Mouse (Mus musculus): ENCODE results near the gene Serinc3.
"Not testable (repeated sequence)": the region's sequence is repeated elsewhere in the genome, so short reads cannot be mapped to it uniquely, and the experiment has no call there.

The Serinc3 gene

DNA sequence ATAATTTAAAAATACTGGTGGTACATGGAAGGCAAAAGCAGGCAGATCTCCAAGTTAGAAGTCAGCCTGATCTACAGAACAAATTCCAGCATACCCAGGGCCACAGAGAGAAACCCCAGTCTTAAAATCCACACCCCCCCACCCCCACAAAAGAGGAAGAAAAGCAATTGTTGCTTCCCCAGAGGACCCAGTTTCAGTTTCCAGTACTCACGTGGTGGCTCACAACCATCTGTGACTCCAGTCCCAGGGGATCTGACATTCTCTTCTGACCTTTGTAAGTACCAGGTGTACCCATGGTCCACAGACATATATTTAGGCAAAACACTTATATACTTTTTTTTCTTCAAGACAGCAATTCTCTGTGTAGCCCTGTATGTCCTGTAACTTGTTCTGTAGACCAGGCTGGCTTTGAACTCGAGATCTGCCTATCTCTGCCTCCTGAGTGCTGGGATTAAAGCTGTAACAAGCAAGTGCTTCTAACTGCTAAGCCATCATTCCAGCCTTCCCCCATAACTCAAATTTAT lies 17.8 kb upstream of the Serinc3 start:
- no peak for DNase-seq (ENCODE audit: low read depth, low spot score)

- DNase-seq (ENCODE audit: low read depth, low spot score): no peak
These were observed 17.1 kb upstream of the Serinc3 start for GRCm38 (mm10) chr2:163662076-163662475.

DNA sequence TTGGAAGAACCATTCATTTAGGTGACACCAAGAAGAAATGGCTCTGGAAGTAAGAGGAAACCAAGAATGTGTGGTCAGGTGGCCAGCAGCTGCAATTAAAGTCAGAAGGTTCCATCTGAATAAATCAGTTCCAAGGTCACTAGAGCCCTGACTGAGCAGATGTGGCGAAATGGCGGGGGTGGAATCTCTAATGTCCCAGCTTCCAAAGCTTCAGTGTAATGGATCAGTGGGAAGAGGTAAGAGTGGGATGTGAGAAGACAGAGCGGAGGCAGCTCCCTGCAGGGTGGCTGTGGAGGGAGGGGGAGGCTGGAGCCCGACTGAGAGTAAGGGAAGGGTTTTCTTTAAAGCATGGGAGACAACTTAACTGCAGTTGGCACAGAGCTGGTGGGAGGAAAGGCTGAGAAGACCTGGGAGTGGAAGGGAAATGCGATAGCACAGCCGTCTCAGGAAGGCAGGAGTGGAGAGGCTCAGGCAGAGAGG lies 16.5 kb upstream of the Serinc3 start:
- no peak for DNase-seq (ENCODE audit: low read depth, low spot score)

GRCm38 (mm10) chr2:163660103-163660701 lies 15.3 kb upstream of the Serinc3 start:
- DNase-seq (ENCODE audit: low read depth, low spot score): no peak

- no peak for DNase-seq (ENCODE audit: low read depth, low spot score)
These were observed 14.5 kb upstream of the Serinc3 start for GRCm38 (mm10) chr2:163659431-163659830.

DNA sequence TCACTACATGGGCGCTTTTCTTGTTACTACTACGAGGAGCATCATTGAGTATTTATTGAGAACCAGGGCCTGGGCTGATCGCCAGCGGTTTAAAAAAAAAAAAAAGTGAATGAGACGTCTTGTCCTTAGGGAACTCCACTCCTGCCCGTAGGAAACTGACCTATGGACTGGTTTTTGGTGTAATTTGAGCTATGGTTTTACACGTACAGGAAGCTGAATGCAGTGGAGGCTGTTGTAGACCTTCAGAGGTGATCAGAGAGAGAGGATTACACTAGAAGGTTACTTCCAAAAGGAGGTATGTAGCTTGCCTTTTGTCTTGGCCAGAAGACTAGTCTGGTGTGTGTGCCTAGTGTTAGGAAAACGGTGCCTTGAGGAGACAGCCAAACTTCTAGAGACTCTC lies 14.0 kb upstream of the Serinc3 start:
- DNase-seq (ENCODE audit: low read depth, low spot score): no peak

DNA sequence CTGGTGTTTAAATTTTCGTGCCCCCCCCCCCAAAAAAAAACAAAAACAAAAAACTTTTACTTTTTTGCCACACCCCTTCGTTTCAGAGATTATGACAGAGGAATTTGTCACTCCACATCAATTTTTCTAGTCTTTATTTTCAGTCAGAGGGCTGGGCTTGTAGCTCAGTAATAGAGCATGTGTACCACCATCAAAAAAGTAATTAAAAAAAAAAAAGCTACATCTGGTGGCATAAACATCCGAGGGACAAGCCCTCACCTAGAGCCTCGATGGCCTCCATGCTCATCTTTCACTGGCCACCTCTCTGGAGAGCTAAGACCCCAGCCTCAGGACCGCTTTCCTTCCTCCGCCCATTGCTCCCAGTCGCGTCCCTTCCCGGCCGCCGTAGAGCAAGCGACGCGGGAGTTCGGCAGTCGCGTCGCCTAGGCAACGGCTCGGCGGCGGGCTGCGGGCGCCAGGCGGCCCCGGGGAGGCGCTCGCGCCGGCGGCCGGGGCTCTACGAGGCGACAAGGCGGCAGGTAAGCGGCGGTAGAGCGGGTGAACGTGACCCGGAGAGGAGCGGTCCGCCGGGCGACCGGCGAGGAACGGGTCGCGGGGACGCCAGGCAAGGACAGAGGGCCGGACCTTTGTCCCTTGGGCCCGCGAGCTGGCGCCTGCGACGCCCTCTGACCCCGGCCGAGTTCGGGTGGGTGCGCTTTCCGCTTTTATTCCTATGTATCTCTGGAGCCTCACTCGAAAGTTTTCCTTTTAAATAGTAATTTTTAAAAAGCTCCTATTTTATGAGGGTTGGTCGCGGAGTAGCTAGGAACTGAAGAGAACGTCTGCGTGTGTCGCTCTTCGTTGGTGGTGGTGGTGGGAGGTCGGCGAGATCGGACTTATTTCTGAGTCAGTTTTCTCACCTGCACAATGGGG lies 13.3 kb upstream of the Serinc3 start, which contains the start of gene Pkig:
TSS of gene Pkig (plus strand) at position 412 of the 912 bp plus-strand sequence.
- DNase-seq (ENCODE audit: low read depth, low spot score): peak; percentile 86

DNA sequence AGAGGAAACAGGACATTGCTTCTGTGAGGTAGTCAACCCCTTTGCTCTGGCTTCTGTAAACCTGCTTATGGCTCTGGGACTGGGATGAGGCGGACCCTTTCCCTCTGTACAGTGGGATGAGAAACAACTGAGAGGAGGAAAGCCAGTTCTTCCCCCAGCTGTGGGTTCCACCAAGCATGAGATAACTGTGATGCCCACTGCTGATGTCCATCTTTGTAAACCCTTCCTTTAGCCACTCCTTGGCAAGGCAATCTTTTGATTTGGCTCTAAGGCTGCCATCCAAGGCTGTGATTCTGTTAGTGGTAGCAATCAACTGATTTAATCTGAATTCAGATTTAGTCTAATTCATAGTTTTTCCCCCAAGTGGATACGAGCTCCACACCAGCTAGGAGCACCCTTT lies 12.6 kb upstream of the Serinc3 start:
- DNase-seq (ENCODE audit: low read depth, low spot score): no peak

DNA sequence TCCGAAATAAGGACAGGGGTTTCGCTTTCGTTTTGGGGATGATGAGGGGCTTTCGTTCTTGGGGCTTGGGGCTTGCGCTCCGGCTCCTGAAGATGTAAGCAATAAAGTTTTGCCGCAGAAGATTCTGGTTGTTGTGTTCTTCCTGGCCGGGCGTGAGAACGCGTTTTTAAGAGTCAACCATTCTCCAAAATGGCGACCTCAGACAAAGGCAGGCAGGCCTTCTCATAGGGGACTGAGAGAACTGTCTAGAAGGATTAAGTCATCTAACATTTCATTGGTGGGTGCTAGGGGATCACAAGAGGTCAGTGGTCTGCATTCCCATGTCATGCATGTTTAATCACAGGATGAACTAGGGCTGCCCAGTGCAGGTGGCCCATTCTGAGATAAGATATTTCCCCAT lies 10.8 kb upstream of the Serinc3 start:
- DNase-seq (ENCODE audit: low read depth, low spot score): not testable (repeated sequence)

DNA sequence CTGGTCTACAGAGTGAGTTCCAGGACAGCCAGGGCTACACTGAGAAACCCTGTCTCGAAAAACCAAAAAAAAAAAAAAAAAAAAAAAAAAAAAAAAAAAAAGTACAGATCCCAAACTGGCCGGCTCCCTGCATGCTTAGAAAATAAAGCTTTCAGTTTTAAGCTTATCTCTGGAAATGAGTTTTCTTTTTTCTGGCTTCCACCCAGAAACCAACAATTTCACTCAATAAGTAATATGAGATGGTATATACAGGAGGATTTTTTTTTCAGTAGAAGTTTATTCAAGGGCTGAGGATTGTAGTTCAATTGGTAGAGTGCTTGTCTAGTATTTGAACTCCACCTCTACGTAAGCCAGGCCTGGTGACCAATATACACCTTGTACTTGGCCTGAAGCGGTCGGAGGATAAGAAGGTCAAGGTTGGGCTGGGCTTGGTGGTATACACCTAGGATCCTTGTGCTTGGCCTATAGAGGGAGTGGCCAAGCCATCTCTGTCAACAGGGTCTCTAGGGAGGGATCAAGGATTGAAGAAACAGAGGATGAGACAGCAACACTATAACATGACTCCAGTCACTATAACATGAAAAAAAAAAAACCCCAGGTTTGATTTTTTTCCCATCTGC lies 1.6 kb upstream of the Serinc3 start:
- DNase-seq (ENCODE audit: low read depth, low spot score): no peak

DNA sequence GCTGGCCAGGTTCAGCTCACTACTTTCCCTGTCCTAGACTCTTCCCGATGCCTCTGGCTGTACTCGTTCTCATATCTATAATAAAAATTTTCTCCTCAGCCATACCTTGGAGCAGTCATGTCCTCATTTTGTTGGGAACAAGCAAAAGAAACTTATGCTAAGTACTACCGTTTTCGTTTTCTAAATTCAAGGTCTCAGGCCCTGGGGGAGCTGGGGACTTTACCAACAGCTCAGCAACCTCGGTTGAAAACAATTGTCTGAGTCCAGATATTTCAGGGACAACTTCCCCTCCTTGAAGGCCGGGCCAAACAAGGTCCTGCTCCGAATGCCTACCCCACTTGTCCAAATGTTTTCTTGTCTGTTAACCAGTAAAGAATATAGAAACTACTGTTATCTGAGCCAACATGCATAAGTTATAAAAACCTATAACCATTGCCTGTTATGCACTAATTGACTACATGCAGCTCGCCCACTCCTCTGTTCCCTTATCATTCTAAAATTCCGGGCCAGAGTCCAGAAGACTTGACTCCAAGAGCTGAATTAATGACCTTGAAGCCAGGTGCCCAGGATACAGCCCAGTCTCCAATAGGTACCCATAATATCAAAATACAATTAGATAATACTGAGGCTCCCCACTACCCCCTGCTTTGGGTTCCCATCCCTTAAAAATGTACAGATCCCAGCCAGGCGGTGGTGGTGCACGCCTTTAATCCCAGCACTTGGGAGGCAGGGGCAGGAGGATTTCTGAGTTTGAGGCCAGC lies 949 bp upstream of the Serinc3 start:
- no peak for DNase-seq (ENCODE audit: low read depth, low spot score)

- peak; percentile 61 for DNase-seq (ENCODE audit: low read depth, low spot score)
These were observed 884 bp downstream of the Serinc3 start for GRCm38 (mm10) chr2:163644047-163644446.

- DNase-seq (ENCODE audit: low read depth, low spot score): no peak
These were observed 1.4 kb downstream of the Serinc3 start for GRCm38 (mm10) chr2:163643576-163643971.

DNA sequence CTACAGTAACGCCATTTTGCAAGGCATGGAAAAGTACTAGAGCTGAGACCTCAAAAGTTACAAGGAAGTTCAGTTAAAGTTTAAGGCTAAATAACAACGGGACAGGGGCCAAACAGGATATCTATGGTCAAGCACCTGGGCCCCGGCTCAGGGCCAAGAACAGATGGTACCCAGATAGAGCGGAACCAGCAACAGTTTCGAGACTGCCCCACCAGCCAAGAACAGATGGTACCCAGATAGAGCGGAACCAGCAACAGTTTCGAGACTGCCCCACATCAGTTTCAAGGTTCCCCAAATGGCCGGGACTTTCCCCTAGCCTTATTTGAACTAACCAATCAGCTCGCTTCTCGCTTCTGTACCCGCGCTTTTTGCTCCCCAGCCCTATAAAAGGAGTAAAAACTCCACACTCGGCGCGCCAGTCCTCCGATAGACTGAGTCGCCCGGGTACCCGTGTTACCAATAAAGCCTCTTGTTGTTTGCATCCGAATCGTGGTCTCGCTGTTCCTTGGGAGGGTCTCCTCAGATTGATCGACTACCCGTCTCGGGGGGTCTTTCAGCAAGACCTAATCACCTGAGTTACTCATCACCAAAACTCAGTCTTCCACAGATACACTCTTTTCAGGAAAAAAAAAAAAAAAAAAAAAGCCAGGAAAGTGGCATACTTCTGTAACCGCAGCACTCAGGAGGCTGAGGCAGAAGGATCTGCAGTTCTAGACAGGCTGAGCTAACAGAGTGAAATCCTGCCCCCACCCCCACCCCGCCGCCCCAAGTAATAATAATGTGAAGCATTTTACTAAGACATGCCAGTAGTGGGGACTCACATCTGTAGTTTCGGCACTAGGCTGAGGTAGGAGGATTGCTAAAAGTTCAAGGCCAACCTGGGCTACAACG lies 2.0 kb downstream of the Serinc3 start:
- DNase-seq (ENCODE audit: low read depth, low spot score): peak; percentile 91

- DNase-seq (ENCODE audit: low read depth, low spot score): no peak
These were observed 3.2 kb downstream of the Serinc3 start for GRCm38 (mm10) chr2:163641681-163642080.

GRCm38 (mm10) chr2:163640493-163640892 lies 4.4 kb downstream of the Serinc3 start:
- no peak for DNase-seq (ENCODE audit: low read depth, low spot score)

GRCm38 (mm10) chr2:163637655-163638266 lies 7.2 kb downstream of the Serinc3 start:
- no peak for DNase-seq (ENCODE audit: low read depth, low spot score)

- no peak for DNase-seq (ENCODE audit: low read depth, low spot score)
These were observed 8.9 kb downstream of the Serinc3 start for GRCm38 (mm10) chr2:163636057-163636456.

GRCm38 (mm10) chr2:163634211-163634610 lies 10.7 kb downstream of the Serinc3 start:
- DNase-seq (ENCODE audit: low read depth, low spot score): no peak

DNA sequence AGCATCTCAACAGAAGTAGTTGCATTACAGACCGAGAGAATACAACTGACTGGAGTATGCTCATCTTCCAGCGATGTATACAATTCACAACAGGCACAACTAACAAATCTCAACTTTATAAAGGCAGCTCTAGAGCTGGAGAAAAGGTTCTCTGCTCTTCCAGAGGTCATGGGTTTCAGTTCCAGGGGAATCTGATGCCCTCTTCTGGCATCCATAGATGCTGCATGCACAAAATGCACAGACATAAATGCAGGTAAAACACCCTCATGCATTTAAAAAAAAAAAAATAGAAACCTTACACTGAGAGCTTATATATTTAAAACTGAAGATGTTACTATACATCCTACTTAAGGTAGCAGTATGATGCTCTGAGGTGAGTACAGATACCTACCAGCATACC lies 13.2 kb downstream of the Serinc3 start:
- no peak for DNase-seq (ENCODE audit: low read depth, low spot score)

All from CD4-positive helper T cell, adult 2 months (primary cell).